In the genomic region with DNA sequence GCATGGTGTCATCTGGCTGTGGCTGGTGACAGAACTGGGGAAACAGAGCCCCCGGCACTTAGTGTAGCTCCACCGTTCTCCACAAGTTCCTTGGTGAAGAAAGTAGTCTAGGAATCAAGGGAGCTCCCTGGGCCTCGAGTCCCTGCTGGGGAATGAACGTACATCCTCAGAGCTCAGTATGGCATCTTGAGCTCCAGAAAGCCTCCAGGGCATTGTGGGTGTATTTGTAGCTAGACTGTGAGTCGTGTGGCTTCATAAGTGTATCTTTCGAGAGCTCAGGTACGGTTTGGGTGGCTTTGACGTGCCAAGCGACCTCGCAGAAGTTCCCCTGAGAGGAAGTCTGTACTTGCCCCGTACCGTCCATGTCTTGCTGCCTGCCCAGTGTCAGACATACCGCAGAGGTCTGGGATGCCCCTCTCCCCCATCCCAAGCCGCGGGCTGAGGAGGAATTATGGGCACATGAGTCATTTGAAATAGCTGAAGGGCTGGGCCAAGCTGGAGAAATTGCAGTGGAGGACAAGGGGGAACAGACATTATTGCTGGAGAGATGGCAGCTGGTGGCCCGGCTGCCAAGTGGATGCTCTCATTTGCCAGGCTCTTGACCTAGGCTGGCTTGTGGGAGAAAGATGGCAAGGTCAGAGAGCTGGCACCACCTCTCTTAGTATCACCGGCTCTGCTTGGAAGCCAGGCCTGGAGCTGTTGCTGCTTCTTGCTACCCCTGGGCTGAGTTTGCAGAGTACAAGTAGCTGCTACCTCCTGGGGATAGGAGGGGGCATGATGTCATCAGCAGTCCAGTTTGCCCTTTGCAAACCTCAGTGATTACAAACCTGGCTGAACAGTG, we compare ENCODE assay signal across 10 mouse cellular contexts. TPM values are rescaled to one million over a fixed set of nuclear protein-coding genes. Genes with fewer than 3 reads are reported as not detected.
DNase-seq lines count a peak whose midpoint lies in the region; ATAC-seq and TF ChIP-seq lines count a peak whose summit lies in the region.
"Had no signal": no experiment of that assay in that cellular context is flagged by ENCODE, and none has a peak within 500 bp of the region (broad histone marks: within the 10 kb centered on the region; RNA-seq: fewer than 3 reads in every experiment).

No protein-coding gene starts in this region.

- peak overlapping the region; percentile 77 for H3K27ac ChIP-seq in layer of hippocampus, adult 2 months
- peak overlapping the region; percentile 94 for H3K27ac ChIP-seq in macrophage
- no peak overlapping the region for H3K27ac ChIP-seq in hindbrain, embryonic 11.5 days (ENCODE audit: low read depth, low read length)

- WGBS in macrophage (ENCODE audit: missing documents) = 23% methylated on average over 17 of the region's 17 CpGs
- 91% methylated on average over 17 of the region's 17 CpGs for WGBS in hindbrain, embryonic 11.5 days

- H3K79me2 ChIP-seq in macrophage (ENCODE audit: inconsistent target) = peaks cover 71% of the 10 kb centered on the region

- H3K4me3 ChIP-seq in layer of hippocampus, adult 2 months = no peak overlapping the region
- no peak overlapping the region; the same call in 1 of the 2 replicates for H3K4me3 ChIP-seq in macrophage (ENCODE audit: inconsistent target)
- no peak overlapping the region for H3K4me3 ChIP-seq in hindbrain, embryonic 11.5 days (ENCODE audit: low read depth, low read length)

- H3K36me3 ChIP-seq in macrophage (ENCODE audit: inconsistent target) = no peaks in the 10 kb centered on the region
- H3K36me3 ChIP-seq in hindbrain, embryonic 11.5 days (ENCODE audit: control insufficient read depth, insufficient read depth, low read length) = no peaks in the 10 kb centered on the region

- no peaks in the 10 kb centered on the region; the same call in 1 of the 2 replicates for H3K4me1 ChIP-seq in hindbrain, embryonic 11.5 days (replicated peaks; ENCODE audit: control insufficient read depth, insufficient read depth, low read length)

- 0 out of 2 replicates have a peak, but pooled peaks cover 2% of the 10 kb centered on the region for H3K27me3 ChIP-seq in hindbrain, embryonic 11.5 days (ENCODE audit: control insufficient read depth, insufficient read depth, low read length)

- H3K4me2 ChIP-seq in hindbrain, embryonic 11.5 days (replicated peaks; ENCODE audit: low read depth, low read length) = no peak overlapping the region

- no peak overlapping the region for H3K9ac ChIP-seq in hindbrain, embryonic 11.5 days (ENCODE audit: low read depth, low read length)

- ATAC-seq in hindbrain, embryonic 11.5 days (ENCODE audit: low FRiP score) = no peak
- no peak for ATAC-seq in erythroid progenitor cell, adult 5-6 weeks (replicated peaks; ENCODE audit: low FRiP score, poor library complexity, severe bottlenecking)
- ATAC-seq: hindbrain, embryonic 16.5 days had no signal

- no peaks in the 10 kb centered on the region for H3K9me3 ChIP-seq in hindbrain, embryonic 11.5 days (ENCODE audit: control insufficient read depth, low read length)

- DNase-seq in layer of hippocampus, adult 2 months (ENCODE audit: low spot score in 2 of 2) = no peak
- no peak for DNase-seq in layer of hippocampus, postnatal 10 days (ENCODE audit: low spot score in 2 of 2)
- DNase-seq in adrenal gland, postnatal 10 days = peak; percentile 77
- DNase-seq in heart, adult 8-10 months (ENCODE audit: low spot score) = peak; percentile 52
- DNase-seq in ovary, adult 18-20 months (ENCODE audit: low spot score) = no peak
- no peak for DNase-seq in hindbrain, embryonic 11.5 days (ENCODE audit: low spot score)

- no peak for TF ChIP-seq CTCF in layer of hippocampus, adult 2 months (conservative IDR thresholded peaks at IDR 0.05)

RNA-seq across cellular contexts. Expression of gene Tpst2, which starts 2.9 kb away (rescaled TPM):
- total RNA-seq in layer of hippocampus, adult 2 months (2021) = 10 to 100 TPM; 45.3 to 45.4 TPM
- 10 to 100 TPM; 34.0 to 38.9 TPM for total RNA-seq in layer of hippocampus, postnatal 10 days (2021)
- 100 to 1,000 TPM; 116 to 169 TPM for total RNA-seq in adrenal gland, postnatal 10 days (2021)
- total RNA-seq in heart, adult 8-10 months (2022) = 10 to 100 TPM; 32.2 to 47.1 (median 37.1) TPM
- 10 to 100 TPM; 21.9 to 89.9 (median 52.8) TPM for total RNA-seq in macrophage (2018; cell fraction: chromatin; rRNA removed)
- 10 to 100 TPM; 35.5 to 61.8 (median 45.7) TPM for total RNA-seq in macrophage (2018; cell fraction: cytosol; rRNA removed)
- 10 to 100 TPM; 38.0 to 87.9 (median 57.7) TPM for total RNA-seq in macrophage (2018; cell fraction: nucleus; rRNA removed)
- polyA plus RNA-seq in macrophage (2018) = 51.3 to 89.5 TPM (median 52.2 TPM) in 3 replicates
- polyA plus RNA-seq in hindbrain, embryonic 11.5 days (2014; fragmentation: Nextera tagmentation; extraction: Ambion mirVana) = 27.0 and 32.3 TPM in 2 replicates
- 3.4 and 6.5 TPM in 2 replicates for total RNA-seq in erythroid progenitor cell, adult 5-6 weeks (2015; ENCODE audit: low replicate concordance)
- total RNA-seq in erythroid progenitor cell, adult 5-6 weeks (2017; ENCODE audit: low replicate concordance) = 5.8 and 19.2 TPM in 2 replicates

RNA-seq across cellular contexts. Expression of gene Crybb1, which starts 23.8 kb away (rescaled TPM):
- 1 to 10 TPM; 6.4 to 7.8 TPM for total RNA-seq in layer of hippocampus, adult 2 months (2021)
- total RNA-seq in layer of hippocampus, postnatal 10 days (2021) = 10 to 100 TPM; 11.3 to 12.4 TPM
- total RNA-seq in adrenal gland, postnatal 10 days (2021) = 1 to 10 TPM; 1.4 to 2.2 TPM
- 1 to 10 TPM; 2.0 to 3.4 (median 2.7) TPM for total RNA-seq in heart, adult 8-10 months (2022)
- 1 to 10 TPM in 1 of 26 experiments, not detected in 25; 1.2 TPM for total RNA-seq in macrophage (2018; cell fraction: chromatin; rRNA removed)
- total RNA-seq in macrophage (2018; cell fraction: cytosol; rRNA removed) = 1 to 10 TPM in 2 of 26 experiments, under 1 TPM in 17, not detected in 7; 0.17 to 1.1 (median 0.39) TPM
- total RNA-seq in macrophage (2018; cell fraction: nucleus; rRNA removed) = 1 to 10 TPM in 1 of 26 experiments, under 1 TPM in 1, not detected in 24; 0.68 to 1.1 TPM
- not detected in 3 replicates for polyA plus RNA-seq in macrophage (2018)
- polyA plus RNA-seq in hindbrain, embryonic 11.5 days (2014; fragmentation: Nextera tagmentation; extraction: Ambion mirVana) = 0.59 and 0.88 TPM in 2 replicates
- not detected in 2 replicates for total RNA-seq in erythroid progenitor cell, adult 5-6 weeks (2015; ENCODE audit: low replicate concordance)
- not detected in 2 replicates for total RNA-seq in erythroid progenitor cell, adult 5-6 weeks (2017; ENCODE audit: low replicate concordance)
- total RNA-seq: neutrophil, adult 5-6 weeks had no signal

RNA-seq across cellular contexts. Expression of gene Cryba4, which starts 27.1 kb away (rescaled TPM):
- 1 to 10 TPM; 1.0 to 1.5 TPM for total RNA-seq in layer of hippocampus, adult 2 months (2021)
- total RNA-seq in layer of hippocampus, postnatal 10 days (2021) = 1 to 10 TPM in 1 of 2 experiments, under 1 TPM in 1; 0.94 to 2.4 TPM
- 10 to 100 TPM in 1 of 2 experiments, 1 to 10 TPM in 1; 7.9 to 17.4 TPM for total RNA-seq in adrenal gland, postnatal 10 days (2021)
- 10 to 100 TPM in 1 of 4 experiments, 1 to 10 TPM in 3; 7.6 to 10.4 (median 8.5) TPM for total RNA-seq in heart, adult 8-10 months (2022)
- 1 to 10 TPM in 24 of 26 experiments, not detected in 2; 1.5 to 6.9 (median 3.8) TPM for total RNA-seq in macrophage (2018; cell fraction: chromatin; rRNA removed)
- total RNA-seq in macrophage (2018; cell fraction: cytosol; rRNA removed) = 10 to 100 TPM in 11 of 26 experiments, 1 to 10 TPM in 15; 3.9 to 26.6 (median 6.5) TPM
- 10 to 100 TPM in 2 of 26 experiments, 1 to 10 TPM in 23, not detected in 1; 1.1 to 11.4 (median 3.4) TPM for total RNA-seq in macrophage (2018; cell fraction: nucleus; rRNA removed)
- polyA plus RNA-seq in macrophage (2018) = 0.62 to 5.3 TPM (median 3.6 TPM) in 3 replicates
- 1.4 and 1.9 TPM in 2 replicates for polyA plus RNA-seq in hindbrain, embryonic 11.5 days (2014; fragmentation: Nextera tagmentation; extraction: Ambion mirVana)
- total RNA-seq in erythroid progenitor cell, adult 5-6 weeks (2015; ENCODE audit: low replicate concordance) = not detected in 2 replicates
- not detected in 2 replicates for total RNA-seq in erythroid progenitor cell, adult 5-6 weeks (2017; ENCODE audit: low replicate concordance)

RNA-seq across cellular contexts. Expression of gene Tfip11, which starts 46.8 kb away (rescaled TPM):
- total RNA-seq in layer of hippocampus, adult 2 months (2021) = 10 to 100 TPM; 40.6 to 40.8 TPM
- total RNA-seq in layer of hippocampus, postnatal 10 days (2021) = 10 to 100 TPM; 30.9 to 33.4 TPM
- total RNA-seq in adrenal gland, postnatal 10 days (2021) = 10 to 100 TPM; 28.4 to 32.3 TPM
- total RNA-seq in heart, adult 8-10 months (2022) = 10 to 100 TPM; 17.0 to 19.1 (median 18.4) TPM
- total RNA-seq in macrophage (2018; cell fraction: chromatin; rRNA removed) = 10 to 100 TPM; 13.5 to 42.1 (median 30.7) TPM
- total RNA-seq in macrophage (2018; cell fraction: cytosol; rRNA removed) = 10 to 100 TPM; 21.8 to 37.9 (median 29.9) TPM
- total RNA-seq in macrophage (2018; cell fraction: nucleus; rRNA removed) = 10 to 100 TPM; 18.5 to 36.7 (median 29.0) TPM
- 27.6 to 29.7 TPM (median 28.0 TPM) in 3 replicates for polyA plus RNA-seq in macrophage (2018)
- polyA plus RNA-seq in hindbrain, embryonic 11.5 days (2014; fragmentation: Nextera tagmentation; extraction: Ambion mirVana) = 17.6 and 22.8 TPM in 2 replicates
- total RNA-seq in erythroid progenitor cell, adult 5-6 weeks (2015; ENCODE audit: low replicate concordance) = 6.3 and 8.6 TPM in 2 replicates
- total RNA-seq in erythroid progenitor cell, adult 5-6 weeks (2017; ENCODE audit: low replicate concordance) = 10.5 and 25.9 TPM in 2 replicates

Comparison
In these comparisons a context has a peak if more than half of its experiments do, and no peak if none do; other contexts are left out.
1. DNase-seq: peak in adrenal gland, postnatal 10 days (single experiment) and heart, adult 8-10 months (single experiment); none in layer of hippocampus, adult 2 months (0 of 2), layer of hippocampus, postnatal 10 days (0 of 2), ovary, adult 18-20 months (single experiment) and hindbrain, embryonic 11.5 days (single experiment).